Mouse (Mus musculus) brain, adult 2 months (tissue): ENCODE data around the gene Col26a1.

Experiments used
- DNase-seq: peaks from one replicate; pipeline ENCODE4 v3.0.0; 2011; ENCODE audit warnings: low read depth, low spot score

Gene Col26a1

GRCm38 (mm10) chr5:136881380-136882009 is 1.5 kb downstream of the Col26a1 start:
- peak; percentile 80 for DNase-seq

GRCm38 (mm10) chr5:136880101-136880500 is 2.9 kb downstream of the Col26a1 start:
- DNase-seq: no peak

GRCm38 (mm10) chr5:136874271-136874670 is 8.7 kb downstream of the Col26a1 start:
- DNase-seq: no peak

GRCm38 (mm10) chr5:136872417-136872816 is 10.6 kb downstream of the Col26a1 start:
- no peak for DNase-seq

GRCm38 (mm10) chr5:136869451-136870114 is 13.4 kb downstream of the Col26a1 start:
- DNase-seq: peak; percentile 16

- DNase-seq: no peak
These were observed 15.3 kb downstream of the Col26a1 start for GRCm38 (mm10) chr5:136867706-136868105.

- DNase-seq: peak; percentile 40
These were observed 18.9 kb downstream of the Col26a1 start for GRCm38 (mm10) chr5:136863961-136864674.

GRCm38 (mm10) chr5:136863276-136863675 is 19.7 kb downstream of the Col26a1 start:
- DNase-seq: no peak

- no peak for DNase-seq
These were observed 20.2 kb downstream of the Col26a1 start for GRCm38 (mm10) chr5:136862806-136863205.

GRCm38 (mm10) chr5:136861191-136861940 is 21.6 kb downstream of the Col26a1 start:
- DNase-seq: no peak

- no peak for DNase-seq
These were observed 32.3 kb downstream of the Col26a1 start for GRCm38 (mm10) chr5:136850716-136851115.

GRCm38 (mm10) chr5:136846385-136847264 is 36.4 kb downstream of the Col26a1 start:
- DNase-seq: no peak

- no peak for DNase-seq
These were observed 39.1 kb downstream of the Col26a1 start for GRCm38 (mm10) chr5:136843930-136844329.

GRCm38 (mm10) chr5:136840036-136840435 is 43.0 kb downstream of the Col26a1 start:
- peak; percentile 57 for DNase-seq

- DNase-seq: no peak
These were observed 50.0 kb downstream of the Col26a1 start for GRCm38 (mm10) chr5:136833053-136833452.

- DNase-seq: no peak
These were observed 52.9 kb downstream of the Col26a1 start for GRCm38 (mm10) chr5:136830156-136830555.

GRCm38 (mm10) chr5:136821971-136822370 is 61.0 kb downstream of the Col26a1 start:
- no peak for DNase-seq

GRCm38 (mm10) chr5:136820911-136821310 is 62.1 kb downstream of the Col26a1 start:
- no peak for DNase-seq

GRCm38 (mm10) chr5:136819686-136820085 is 63.3 kb downstream of the Col26a1 start:
- no peak for DNase-seq

- no peak for DNase-seq
These were observed 72.3 kb downstream of the Col26a1 start for GRCm38 (mm10) chr5:136810539-136811374.
